Mouse (Mus musculus): ENCODE measurements around the gene Ints13. TPM values are rescaled to one million over a fixed set of nuclear protein-coding genes. Genes with fewer than 3 reads are reported as not detected.

Ints13 gene
- total RNA-seq, 1 experiment = 69.2 TPM

DNA sequence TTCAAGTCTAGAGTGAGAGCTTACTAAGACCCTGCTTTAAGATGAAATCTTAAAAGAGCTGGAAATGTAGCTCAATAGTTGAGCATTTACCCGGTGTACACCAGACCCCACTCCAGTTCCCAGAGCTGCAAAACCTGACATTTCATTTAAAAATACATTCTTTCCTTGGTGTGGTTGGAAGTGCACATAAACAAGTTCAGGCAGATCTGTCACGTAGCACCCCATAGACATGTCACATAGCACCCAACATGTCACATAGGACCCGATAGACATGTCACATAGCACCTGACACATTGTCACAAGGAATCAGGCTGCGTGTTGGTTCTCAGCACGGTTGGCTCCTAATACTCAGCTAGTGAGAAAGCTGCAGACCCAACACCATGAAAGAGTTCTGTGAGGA, 42.1 kb downstream of the Ints13 start:
- DNase-seq (ENCODE audit: low read depth, low spot score) = no peak
- no peak for TF ChIP-seq ZNF384 (IDR thresholded peaks at IDR 0.05; ENCODE audit: low read depth, low read length)
- no peak for TF ChIP-seq CHD2 (IDR thresholded peaks at IDR 0.05; ENCODE audit: low read depth, low read length)
- TF ChIP-seq HCFC1 (IDR thresholded peaks at IDR 0.05; ENCODE audit: borderline replicate concordance, insufficient read depth, low read length) = no peak
- no peak for TF ChIP-seq ZC3H11A (IDR thresholded peaks at IDR 0.05; ENCODE audit: borderline replicate concordance, low read depth, low read length)
- TF ChIP-seq MAFK (IDR thresholded peaks at IDR 0.05; ENCODE audit: insufficient read depth, low read depth, low read length) = no peak

DNA sequence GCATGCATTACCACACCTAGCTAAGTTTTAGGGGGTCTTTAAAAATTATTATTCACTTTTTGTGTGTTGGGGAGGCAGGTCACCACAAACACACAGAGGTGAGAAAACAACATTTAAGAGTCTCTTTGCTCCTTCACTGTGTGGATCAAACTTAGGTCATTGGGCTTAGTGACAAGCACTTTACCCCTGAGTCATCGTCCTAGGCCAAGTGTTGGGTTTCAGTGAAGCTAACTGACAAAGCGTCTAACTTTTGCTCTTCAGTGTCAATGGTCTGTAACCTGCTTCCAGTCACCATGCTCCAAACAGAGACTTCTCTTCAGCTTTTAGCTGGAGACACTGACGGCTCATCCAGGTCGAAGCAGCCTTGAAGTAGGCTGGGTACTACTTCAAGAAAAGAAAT, 44.5 kb downstream of the Ints13 start:
- in situ Hi-C loops (cut with MboI; ENCODE audit: low sequenced_read_pairs in 2 of 2, unreplicated experiment in 2 of 2) = no loop called here
- no peak overlapping the region for H3K27ac ChIP-seq (ENCODE audit: insufficient read depth, low read depth, low read length, poor library complexity, severe bottlenecking)
- TF ChIP-seq HCFC1 (IDR thresholded peaks at IDR 0.05; ENCODE audit: borderline replicate concordance, insufficient read depth, low read length) (no peak), CHD2 (IDR thresholded peaks at IDR 0.05; ENCODE audit: low read depth, low read length) (no peak), ZNF384 (IDR thresholded peaks at IDR 0.05; ENCODE audit: low read depth, low read length) (no peak), MAFK (IDR thresholded peaks at IDR 0.05; ENCODE audit: insufficient read depth, low read depth, low read length) (no peak), ZC3H11A (IDR thresholded peaks at IDR 0.05; ENCODE audit: borderline replicate concordance, low read depth, low read length) (no peak)
- H3K4me1 ChIP-seq (ENCODE audit: control insufficient read depth in 2 of 2, insufficient read depth in 2 of 2, low read length in 2 of 2, poor library complexity in 1 of 2) = no peaks in the 10 kb centered on the region
- no peak overlapping the region for H3K9ac ChIP-seq (ENCODE audit: insufficient read depth, low read depth, low read length, poor library complexity, severe bottlenecking)
- H3K9me3 ChIP-seq (ENCODE audit: control insufficient read depth, insufficient read depth, low read depth, low read length) = no peaks in the 10 kb centered on the region
- no peak overlapping the region for H3K4me3 ChIP-seq (ENCODE audit: insufficient read depth in 1 of 2, low read depth in 1 of 2, low read length in 2 of 2, poor library complexity in 1 of 2, severe bottlenecking in 1 of 2)
- DNase-seq (ENCODE audit: low read depth, low spot score) = no peak
- no peaks in the 10 kb centered on the region for H3K36me3 ChIP-seq (ENCODE audit: control insufficient read depth, insufficient read depth, low read length, poor library complexity, severe bottlenecking)

More for the DNA sequence above, 42.1 kb downstream of the Ints13 start:
- Histone ChIP-seq H3K36me3 (ENCODE audit: control insufficient read depth, insufficient read depth, low read length, poor library complexity, severe bottlenecking) (no peaks in the 10 kb centered on the region), H3K27ac (ENCODE audit: insufficient read depth, low read depth, low read length, poor library complexity, severe bottlenecking) (no peak overlapping the region), H3K4me3 (ENCODE audit: insufficient read depth in 1 of 2, low read depth in 1 of 2, low read length in 2 of 2, poor library complexity in 1 of 2, severe bottlenecking in 1 of 2) (no peak overlapping the region), H3K4me1 (ENCODE audit: control insufficient read depth in 2 of 2, insufficient read depth in 2 of 2, low read length in 2 of 2, poor library complexity in 1 of 2) (no peaks in the 10 kb centered on the region), H3K9ac (ENCODE audit: insufficient read depth, low read depth, low read length, poor library complexity, severe bottlenecking) (no peak overlapping the region), H3K9me3 (ENCODE audit: control insufficient read depth, insufficient read depth, low read depth, low read length) (no peaks in the 10 kb centered on the region)
- in situ Hi-C loops (cut with MboI; ENCODE audit: low sequenced_read_pairs in 2 of 2, unreplicated experiment in 2 of 2) = no loop called here

DNA sequence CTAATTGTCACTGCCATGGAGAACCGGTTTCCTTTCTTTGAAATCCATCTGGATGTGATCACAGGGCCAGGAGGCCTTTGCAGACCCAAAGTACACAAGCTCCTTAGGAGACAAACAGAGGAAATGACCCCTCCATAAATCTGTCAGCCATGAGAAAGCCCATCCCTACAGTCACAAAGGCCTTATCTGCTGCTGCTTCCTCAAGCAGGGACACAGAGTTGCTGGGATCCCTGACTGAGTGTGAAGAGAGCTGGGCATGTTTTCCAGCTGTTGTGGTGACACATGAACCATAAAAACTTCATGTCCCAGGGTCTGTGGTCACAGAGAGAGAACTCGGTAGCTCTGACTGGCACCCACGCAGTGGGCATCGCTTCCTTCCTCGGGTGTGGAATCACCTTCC, 46.9 kb downstream of the Ints13 start:
- Histone ChIP-seq H3K27ac (ENCODE audit: insufficient read depth, low read depth, low read length, poor library complexity, severe bottlenecking) (no peak overlapping the region), H3K36me3 (ENCODE audit: control insufficient read depth, insufficient read depth, low read length, poor library complexity, severe bottlenecking) (no peaks in the 10 kb centered on the region), H3K9me3 (ENCODE audit: control insufficient read depth, insufficient read depth, low read depth, low read length) (no peaks in the 10 kb centered on the region), H3K4me1 (ENCODE audit: control insufficient read depth in 2 of 2, insufficient read depth in 2 of 2, low read length in 2 of 2, poor library complexity in 1 of 2) (no peaks in the 10 kb centered on the region), H3K4me3 (ENCODE audit: insufficient read depth in 1 of 2, low read depth in 1 of 2, low read length in 2 of 2, poor library complexity in 1 of 2, severe bottlenecking in 1 of 2) (no peak overlapping the region), H3K9ac (ENCODE audit: insufficient read depth, low read depth, low read length, poor library complexity, severe bottlenecking) (no peak overlapping the region)
- no peak for DNase-seq (ENCODE audit: low read depth, low spot score)
- TF ChIP-seq ZNF384 (IDR thresholded peaks at IDR 0.05; ENCODE audit: low read depth, low read length) = no peak
- TF ChIP-seq HCFC1 (IDR thresholded peaks at IDR 0.05; ENCODE audit: borderline replicate concordance, insufficient read depth, low read length) = no peak
- no peak for TF ChIP-seq ZC3H11A (IDR thresholded peaks at IDR 0.05; ENCODE audit: borderline replicate concordance, low read depth, low read length)
- no peak for TF ChIP-seq CHD2 (IDR thresholded peaks at IDR 0.05; ENCODE audit: low read depth, low read length)
- no peak for TF ChIP-seq MAFK (IDR thresholded peaks at IDR 0.05; ENCODE audit: insufficient read depth, low read depth, low read length)
- in situ Hi-C loops (cut with MboI; ENCODE audit: low sequenced_read_pairs in 2 of 2, unreplicated experiment in 2 of 2) = no loop called here

DNA sequence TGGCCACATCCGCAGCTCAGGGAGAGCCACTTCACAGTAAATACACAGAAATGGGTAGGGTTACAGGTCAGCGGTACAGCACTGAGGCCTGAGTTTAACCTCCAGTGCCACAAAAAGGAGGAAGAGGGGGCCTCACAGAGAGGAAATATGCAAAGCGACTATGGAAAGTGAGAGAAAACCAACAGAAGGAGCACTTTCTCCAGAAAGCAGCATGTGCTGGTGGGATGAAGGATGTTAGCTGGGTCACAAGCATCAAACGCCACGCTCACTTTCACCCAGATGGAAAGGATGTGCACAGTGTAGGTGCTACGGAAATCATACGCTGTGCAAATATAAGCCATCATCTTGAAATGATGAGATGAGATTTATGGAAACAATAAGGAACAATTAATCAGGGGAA, 47.3 kb downstream of the Ints13 start:
- H3K9ac ChIP-seq (ENCODE audit: insufficient read depth, low read depth, low read length, poor library complexity, severe bottlenecking) = no peak overlapping the region
- no peak for DNase-seq (ENCODE audit: low read depth, low spot score)
- H3K27ac ChIP-seq (ENCODE audit: insufficient read depth, low read depth, low read length, poor library complexity, severe bottlenecking) = no peak overlapping the region
- H3K4me1 ChIP-seq (ENCODE audit: control insufficient read depth in 2 of 2, insufficient read depth in 2 of 2, low read length in 2 of 2, poor library complexity in 1 of 2) = no peaks in the 10 kb centered on the region
- H3K4me3 ChIP-seq (ENCODE audit: insufficient read depth in 1 of 2, low read depth in 1 of 2, low read length in 2 of 2, poor library complexity in 1 of 2, severe bottlenecking in 1 of 2) = no peak overlapping the region
- TF ChIP-seq MAFK (IDR thresholded peaks at IDR 0.05; ENCODE audit: insufficient read depth, low read depth, low read length) (no peak), ZNF384 (IDR thresholded peaks at IDR 0.05; ENCODE audit: low read depth, low read length) (no peak), HCFC1 (IDR thresholded peaks at IDR 0.05; ENCODE audit: borderline replicate concordance, insufficient read depth, low read length) (no peak), CHD2 (IDR thresholded peaks at IDR 0.05; ENCODE audit: low read depth, low read length) (no peak), ZC3H11A (IDR thresholded peaks at IDR 0.05; ENCODE audit: borderline replicate concordance, low read depth, low read length) (no peak)
- no peaks in the 10 kb centered on the region for H3K9me3 ChIP-seq (ENCODE audit: control insufficient read depth, insufficient read depth, low read depth, low read length)
- in situ Hi-C loops (cut with MboI; ENCODE audit: low sequenced_read_pairs in 2 of 2, unreplicated experiment in 2 of 2) = no loop called here
- no peaks in the 10 kb centered on the region for H3K36me3 ChIP-seq (ENCODE audit: control insufficient read depth, insufficient read depth, low read length, poor library complexity, severe bottlenecking)

DNA sequence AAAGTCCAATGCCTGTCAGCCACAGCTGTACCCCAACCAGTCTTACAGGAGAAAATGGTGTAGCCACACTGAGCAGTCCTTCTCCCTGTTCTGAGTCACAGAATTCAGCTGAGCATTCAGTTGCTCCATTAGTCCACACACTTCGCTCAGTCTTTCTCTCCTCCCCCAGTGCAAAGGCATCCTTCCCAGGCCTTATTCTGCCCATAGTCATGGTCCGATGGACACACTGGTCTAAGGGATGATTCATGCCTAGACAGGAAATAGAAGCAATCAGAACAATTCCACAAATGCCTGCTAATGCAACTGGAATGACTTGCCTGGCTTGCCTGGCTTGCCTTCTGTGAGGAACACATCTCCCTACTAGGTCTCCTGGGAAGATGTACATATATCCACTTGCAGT, 50.1 kb downstream of the Ints13 start:
- TF ChIP-seq HCFC1 (IDR thresholded peaks at IDR 0.05; ENCODE audit: borderline replicate concordance, insufficient read depth, low read length) = no peak
- no peak for TF ChIP-seq CHD2 (IDR thresholded peaks at IDR 0.05; ENCODE audit: low read depth, low read length)
- no peak for TF ChIP-seq MAFK (IDR thresholded peaks at IDR 0.05; ENCODE audit: insufficient read depth, low read depth, low read length)
- TF ChIP-seq ZC3H11A (IDR thresholded peaks at IDR 0.05; ENCODE audit: borderline replicate concordance, low read depth, low read length) = no peak
- no peak for TF ChIP-seq ZNF384 (IDR thresholded peaks at IDR 0.05; ENCODE audit: low read depth, low read length)
- no peaks in the 10 kb centered on the region for H3K4me1 ChIP-seq (ENCODE audit: control insufficient read depth in 2 of 2, insufficient read depth in 2 of 2, low read length in 2 of 2, poor library complexity in 1 of 2)
- in situ Hi-C loops (cut with MboI; ENCODE audit: low sequenced_read_pairs in 2 of 2, unreplicated experiment in 2 of 2) = no loop called here
- DNase-seq (ENCODE audit: low read depth, low spot score) = no peak
- H3K9ac ChIP-seq (ENCODE audit: insufficient read depth, low read depth, low read length, poor library complexity, severe bottlenecking) = no peak overlapping the region
- no peaks in the 10 kb centered on the region for H3K9me3 ChIP-seq (ENCODE audit: control insufficient read depth, insufficient read depth, low read depth, low read length)
- no peak overlapping the region for H3K4me3 ChIP-seq (ENCODE audit: insufficient read depth in 1 of 2, low read depth in 1 of 2, low read length in 2 of 2, poor library complexity in 1 of 2, severe bottlenecking in 1 of 2)
- H3K36me3 ChIP-seq (ENCODE audit: control insufficient read depth, insufficient read depth, low read length, poor library complexity, severe bottlenecking) = no peaks in the 10 kb centered on the region
- H3K27ac ChIP-seq (ENCODE audit: insufficient read depth, low read depth, low read length, poor library complexity, severe bottlenecking) = no peak overlapping the region
